Mouse (Mus musculus) gastrocnemius, adult 8-10 months (tissue): ENCODE measurements around the gene Pdzd2. TPM values are rescaled to one million over a fixed set of nuclear protein-coding genes. Genes with fewer than 3 reads are reported as not detected.

Source experiments
- DNase-seq, 2 experiments: peaks; one replicate each; pipeline ENCODE4 v3.0.0; 2022; ENCODE audit warnings: low spot score in 2 of 2
- total RNA-seq, 4 experiments: library from RNA; stranded (reverse); gene quantifications; 2 replicates each; pipeline ENCODE4 v1.2.4; 2022

Gene Pdzd2
- total RNA-seq, 4 experiments from 2014 or later: 12.9 to 17.2 (median 16.0) TPM

DNA sequence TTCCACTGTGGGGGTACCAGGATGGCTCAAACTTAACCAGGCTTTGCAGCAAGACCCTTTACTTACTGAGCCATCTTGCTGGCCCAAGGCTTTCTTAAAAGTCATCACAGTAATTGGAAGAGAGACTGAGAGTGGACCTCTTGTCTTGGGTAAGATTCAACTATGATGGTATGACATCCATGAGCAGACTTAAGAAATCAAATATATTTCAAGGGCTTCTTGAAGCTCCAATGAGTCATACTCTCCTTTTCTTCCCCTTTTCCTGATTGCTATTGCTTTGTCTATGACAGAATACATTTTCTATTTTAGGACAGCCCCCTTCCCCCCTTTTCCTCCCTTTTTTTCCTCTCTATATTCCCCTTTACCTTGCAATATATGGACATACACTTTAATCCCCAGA, 306.8 kb downstream of the Pdzd2 start:
- DNase-seq: no peak

DNA sequence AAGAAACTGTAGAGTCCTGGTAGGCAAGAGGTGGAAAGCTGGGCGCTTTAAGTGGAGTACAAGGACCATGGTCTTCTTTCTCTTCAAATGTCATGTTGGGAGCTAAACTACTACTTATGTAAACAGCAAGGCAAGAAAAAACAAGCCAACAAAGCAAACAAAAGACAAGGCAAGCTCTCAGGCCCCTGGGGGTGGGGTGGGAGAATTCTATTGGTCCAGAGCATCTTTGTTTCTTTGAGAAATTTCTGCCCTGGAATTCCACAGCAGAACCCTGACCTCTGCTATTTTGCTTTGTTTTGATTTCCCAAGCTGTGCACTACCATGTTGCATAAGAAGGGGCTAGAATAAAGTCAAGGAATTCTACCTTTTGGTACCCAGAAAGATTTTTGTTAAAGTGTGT, 307.4 kb downstream of the Pdzd2 start:
- no peak for DNase-seq

DNA sequence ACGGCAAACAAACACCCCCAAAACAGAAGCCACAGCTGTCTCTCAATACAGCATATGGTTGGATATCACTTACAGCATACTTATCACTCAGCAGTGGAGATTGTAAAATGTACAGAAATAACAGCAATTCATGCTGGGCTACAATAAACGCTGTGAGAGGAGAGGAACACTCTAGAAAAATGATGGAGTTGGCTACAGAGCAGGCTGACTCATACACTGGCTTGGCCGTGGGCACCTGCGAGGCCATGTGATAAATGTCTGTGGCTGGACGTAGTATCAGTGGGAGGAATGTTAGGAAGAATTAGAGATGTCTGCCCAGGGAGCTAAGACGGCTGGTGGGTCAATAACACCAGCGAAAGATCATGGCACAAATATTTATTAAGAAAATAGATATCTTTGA, 308.0 kb downstream of the Pdzd2 start:
- peak; percentile 37 to 49 for DNase-seq

DNA sequence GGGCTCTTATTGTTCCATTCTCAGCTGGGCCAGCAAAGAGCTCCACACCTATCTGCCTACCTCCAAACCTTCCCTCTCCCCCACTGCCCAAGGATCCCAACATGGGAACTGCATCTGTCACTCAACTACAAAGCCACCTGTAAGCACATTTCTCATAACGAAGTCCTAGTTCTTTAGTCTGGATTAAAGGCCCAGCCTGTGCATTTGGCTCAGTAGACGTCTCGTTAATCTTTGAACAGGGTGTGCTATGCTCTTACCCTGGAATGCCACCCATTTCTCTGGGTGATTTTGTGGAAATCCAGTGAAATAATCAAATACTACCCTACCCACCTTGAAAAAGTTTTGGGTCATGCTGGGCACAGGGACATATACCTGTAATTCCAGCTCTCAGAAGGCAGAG, 308.5 kb downstream of the Pdzd2 start:
- DNase-seq: no peak

DNA sequence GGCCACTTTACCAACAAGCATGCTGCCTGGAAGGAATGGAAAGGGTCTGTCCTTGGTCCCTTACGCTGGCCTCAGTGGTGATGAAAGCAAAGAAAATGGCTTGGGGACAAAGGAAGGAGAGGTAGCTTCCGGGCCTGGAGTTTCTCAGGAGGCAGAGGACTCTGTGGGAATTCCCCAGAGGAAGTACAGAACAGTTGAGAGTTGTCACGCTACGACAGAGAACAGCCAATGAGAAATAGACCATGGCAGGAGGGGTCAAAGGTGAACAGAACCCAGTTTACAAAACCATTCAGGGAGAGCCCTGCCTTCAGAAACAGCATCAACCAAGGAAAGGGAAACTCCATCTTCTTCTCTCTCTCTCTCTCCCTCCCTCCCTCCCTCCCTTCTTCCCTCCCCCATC, 309.1 kb downstream of the Pdzd2 start:
- no peak for DNase-seq

DNA sequence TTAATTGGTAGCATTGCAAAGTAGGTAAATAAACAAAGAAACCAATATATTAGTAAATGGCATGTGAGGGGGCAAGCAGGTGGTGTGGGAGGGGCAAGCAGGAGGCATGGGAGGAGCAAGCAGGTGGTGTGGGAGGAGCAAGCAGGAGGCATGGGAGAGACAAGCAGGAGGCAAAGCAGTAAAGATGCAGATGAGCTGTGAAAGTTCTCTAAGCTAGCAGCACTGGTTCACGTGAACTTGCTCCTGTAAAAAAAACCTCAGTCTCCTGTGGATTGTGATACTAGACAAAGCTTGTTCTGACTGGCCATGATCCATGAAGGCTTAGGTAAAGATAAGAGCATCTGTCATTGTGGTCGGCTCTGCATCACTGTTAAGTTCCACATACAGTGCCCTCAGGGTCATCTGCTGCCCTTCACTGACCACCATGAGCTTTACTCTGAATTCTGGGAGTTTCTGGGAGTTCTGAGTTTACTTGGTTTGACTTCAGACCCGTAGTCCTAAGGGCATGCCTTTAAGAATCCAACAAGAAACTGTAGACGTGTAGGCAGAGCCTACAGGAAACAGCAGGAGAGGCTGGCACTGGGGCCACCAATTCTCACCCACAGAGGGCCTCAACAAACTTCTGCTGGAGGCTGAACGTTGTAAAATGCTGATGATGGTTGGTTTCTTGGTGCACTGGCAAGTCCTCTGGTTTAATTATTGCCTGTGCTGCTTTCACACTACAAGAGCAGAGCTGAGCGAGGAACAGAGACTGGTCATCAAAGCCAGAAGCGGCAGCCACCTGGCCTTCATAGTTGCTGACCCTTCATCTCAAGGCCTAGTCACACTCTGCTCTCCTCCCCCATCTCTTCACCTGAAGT, 309.9 kb downstream of the Pdzd2 start:
- no peak for DNase-seq

DNA sequence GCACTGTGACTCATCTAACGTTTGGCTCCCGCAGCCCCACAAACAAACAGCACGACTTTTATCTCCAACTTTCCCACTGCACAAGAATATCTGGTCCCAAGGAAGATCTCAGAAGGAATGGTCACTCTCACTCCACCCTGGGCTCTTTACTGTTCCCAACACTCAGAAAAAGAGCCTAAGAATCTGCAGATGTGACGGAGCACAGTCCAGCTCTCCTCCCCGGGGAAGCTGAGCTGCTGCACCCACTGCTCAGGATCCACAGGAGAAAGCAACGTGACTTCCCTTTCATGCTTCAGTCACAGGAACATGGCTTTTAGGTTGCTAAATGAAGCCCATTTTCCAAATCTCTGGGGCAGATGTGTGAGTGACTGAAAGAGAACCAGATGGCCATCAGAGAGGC, 311.9 kb downstream of the Pdzd2 start:
- peak in 1 of 2 experiments; percentile 45 for DNase-seq

DNA sequence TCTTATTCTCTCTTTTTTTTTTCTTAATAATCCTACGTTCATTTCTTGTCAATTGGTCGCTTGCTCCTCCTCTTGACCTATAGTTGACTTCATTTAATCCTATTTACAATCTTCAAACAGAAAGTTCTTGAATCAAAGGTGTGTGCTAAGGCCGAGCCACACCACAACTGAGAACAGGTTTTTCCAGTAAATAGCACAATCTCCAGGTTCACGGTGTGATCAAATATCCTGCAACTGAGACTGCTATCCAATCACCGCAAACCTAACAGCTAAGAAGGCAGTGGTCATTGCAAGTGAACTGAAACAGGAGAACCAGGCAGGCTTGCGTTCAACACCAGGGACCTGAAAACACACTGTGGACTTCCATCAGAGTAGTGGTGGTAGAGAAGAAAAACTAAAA, 313.4 kb downstream of the Pdzd2 start:
- DNase-seq: no peak

DNA sequence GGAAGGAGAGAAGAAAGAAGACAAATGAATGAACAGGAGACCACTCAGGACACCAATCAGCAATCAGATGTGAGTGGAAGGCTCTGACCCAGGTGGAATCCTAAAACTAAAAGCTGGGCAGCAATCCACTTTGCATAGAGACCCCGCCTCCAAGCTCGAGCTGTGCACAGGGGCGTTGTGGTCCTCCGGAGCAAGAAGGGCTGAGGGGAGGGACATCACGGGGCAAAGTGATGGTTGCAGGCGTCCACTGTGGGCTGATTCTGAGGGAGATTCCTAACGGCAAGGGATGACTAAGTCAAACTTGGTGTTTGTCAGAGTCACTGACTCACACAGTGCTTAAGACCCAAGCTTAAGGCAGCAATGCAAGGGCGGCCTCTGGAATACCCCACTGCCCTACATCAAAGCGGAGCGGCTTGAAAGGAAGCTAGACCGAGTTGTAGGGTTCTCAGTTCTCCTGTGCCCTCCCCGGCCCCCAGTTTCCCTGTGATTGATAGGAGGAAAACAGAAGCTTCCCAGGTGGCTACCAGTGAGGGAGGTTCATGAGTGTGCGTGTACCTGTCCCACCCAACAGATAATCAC, 314.6 kb downstream of the Pdzd2 start:
- no peak for DNase-seq

DNA sequence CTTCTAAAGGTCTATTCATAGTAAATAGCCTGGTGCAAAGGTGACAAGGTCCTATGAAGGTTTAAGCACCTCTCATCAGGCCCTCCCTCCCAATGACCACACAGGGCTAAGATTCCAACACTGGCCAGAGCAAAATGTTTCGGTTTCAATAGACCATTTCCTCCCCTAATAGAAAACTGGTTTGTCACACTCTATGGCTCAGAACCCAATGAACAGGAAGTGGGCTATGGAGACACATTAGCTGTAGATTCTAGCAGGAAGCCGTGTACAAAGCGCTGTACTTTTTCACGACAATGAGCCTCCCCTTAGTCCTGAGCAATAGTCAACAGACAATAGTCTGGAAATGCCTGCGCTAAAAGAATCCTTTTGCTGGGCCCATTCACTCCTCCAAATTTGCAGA, 315.5 kb downstream of the Pdzd2 start:
- DNase-seq: no peak

DNA sequence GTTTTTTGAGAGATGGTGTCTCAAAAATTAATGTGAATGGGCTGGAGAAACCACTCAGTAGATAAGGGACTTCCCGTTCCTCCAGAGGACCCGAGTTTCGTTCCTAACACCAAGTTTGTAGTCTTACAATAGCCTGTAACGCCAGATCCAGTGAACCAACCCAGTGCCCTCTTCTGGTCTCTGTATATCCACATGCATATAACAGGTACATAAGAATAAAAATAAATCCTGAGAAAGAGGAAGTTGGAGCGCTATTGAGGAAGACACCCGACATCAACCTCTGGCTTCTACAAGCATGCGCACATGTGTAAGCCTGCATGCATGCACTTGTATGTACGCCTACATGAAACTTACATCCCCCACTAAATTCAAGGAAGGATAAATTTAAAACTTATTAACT, 318.8 kb downstream of the Pdzd2 start:
- no peak for DNase-seq

DNA sequence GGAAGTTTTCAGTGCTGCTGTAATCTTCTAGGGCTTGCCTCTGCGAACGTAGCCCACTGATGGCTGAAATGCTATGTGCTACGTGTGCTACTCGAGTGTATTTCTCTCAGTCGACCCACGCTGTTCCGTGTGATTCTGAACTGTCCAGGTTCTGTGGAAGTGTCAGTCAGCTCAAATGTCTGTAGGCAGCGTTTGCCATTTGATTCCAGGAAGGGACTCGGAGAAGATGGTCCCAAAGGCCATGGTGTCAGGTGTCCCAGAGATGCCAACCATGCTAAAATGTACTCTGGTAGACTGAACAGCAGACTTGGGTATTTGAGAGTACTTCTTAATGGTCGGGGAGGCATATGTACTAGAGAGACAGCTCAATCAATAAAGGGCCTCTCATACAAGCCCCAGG, 319.3 kb downstream of the Pdzd2 start:
- no peak for DNase-seq

DNA sequence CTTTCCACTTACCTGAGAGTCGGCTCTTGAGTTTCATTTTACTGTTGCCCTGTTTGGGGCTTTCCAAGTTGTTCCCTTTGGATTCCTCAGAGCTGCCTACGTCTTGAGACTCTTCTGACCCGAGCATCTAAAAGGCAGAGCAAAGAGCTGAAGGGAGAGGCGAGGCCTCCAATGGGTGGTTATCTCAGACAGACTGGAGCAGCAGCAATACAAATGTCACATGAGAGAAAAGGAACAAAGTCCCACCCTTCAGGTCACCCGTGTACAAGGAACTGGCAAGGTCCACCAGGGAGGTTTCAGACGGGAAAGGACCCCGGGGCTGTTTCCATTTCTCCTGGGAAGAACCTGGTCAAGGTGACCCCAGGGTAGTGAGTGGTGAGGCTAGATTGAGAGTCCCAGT, 320.3 kb downstream of the Pdzd2 start:
- no peak for DNase-seq

DNA sequence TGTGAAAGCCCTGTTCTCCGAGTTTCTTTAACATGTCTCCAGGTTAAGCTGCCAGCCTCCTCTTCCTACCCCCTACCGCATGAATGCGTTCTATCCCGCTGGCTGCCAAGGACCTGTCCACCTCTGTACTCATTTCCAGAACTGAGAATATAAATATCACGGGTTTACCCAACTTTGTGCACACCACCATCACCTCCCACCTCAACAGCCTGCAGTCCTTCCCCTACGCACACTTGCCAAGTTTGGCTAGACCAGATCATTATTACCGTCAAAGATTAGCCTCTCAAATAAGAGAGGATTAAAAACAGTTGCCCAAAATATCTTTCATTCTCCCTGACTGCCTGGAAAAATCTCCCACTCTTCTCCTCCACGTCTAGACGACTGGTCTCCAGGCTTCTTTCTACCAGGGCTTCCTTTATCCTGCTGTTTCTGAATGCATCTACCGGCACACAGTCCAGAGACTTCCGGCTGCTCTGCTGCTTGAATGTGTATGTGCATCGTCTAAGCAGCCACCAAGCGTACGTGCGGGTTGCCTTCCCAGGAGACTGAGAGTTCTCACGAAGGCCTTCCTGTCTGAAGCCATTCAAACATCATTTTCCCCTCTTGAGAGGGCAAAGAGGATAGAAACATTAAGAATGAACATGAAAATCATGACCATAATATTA, 324.1 kb downstream of the Pdzd2 start:
- DNase-seq: no peak

DNA sequence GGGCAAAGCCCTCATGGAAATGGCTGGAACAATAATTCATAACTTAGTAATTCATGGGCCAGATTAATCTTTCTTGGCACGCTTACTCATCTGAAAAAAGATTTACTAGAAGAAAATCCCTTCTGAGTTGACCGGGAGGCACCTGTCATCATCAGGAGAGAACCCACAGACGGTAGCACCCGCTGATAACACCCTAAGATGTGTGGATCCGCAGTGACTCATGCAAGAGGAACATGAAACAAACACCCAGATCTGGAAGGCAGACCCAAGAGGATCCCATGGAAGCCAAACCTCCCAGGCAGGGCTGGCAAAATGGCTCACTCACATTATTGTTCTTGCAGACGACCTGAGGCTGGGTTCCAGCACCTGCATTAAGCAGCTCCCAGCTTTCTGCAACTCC, 325.0 kb downstream of the Pdzd2 start:
- DNase-seq: no peak

DNA sequence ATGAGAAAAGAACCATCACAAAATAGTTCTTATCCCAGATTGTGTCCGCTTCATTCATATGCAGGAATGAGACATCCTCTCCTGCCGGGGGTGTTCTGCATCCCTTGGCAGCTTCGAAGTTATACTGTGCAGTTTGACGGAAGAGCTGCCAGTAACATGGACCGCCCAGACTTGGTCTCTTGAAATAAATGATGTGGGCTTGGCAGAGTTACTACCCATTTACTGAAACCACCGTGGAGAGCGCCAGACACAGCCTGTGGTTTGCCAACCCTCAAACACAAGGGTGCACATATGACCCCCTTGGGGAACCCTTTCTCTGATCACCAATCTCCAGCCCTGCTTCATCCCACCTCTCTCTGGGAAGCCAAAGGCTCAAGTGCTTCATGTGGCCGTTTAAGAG, 331.5 kb downstream of the Pdzd2 start:
- DNase-seq: no peak

DNA sequence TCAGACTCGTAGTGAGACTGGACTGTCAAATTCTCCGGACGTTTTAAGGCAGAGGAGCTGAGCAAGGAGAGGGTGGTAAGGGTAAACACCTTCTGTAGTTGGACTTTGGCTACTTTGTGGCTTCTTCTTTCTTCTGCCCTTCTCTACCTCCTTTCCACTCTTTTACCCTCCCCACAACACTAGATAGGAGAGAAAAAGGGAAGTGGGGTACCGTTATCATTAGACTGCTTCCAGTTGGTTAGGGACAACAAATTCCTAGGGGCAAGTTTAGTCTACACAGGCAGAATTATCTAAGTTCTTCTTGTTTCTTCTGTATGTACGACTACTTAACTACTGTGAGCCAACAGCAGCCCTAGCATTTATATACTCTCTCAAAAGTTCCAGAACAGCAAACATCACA, 334.1 kb downstream of the Pdzd2 start:
- no peak for DNase-seq

DNA sequence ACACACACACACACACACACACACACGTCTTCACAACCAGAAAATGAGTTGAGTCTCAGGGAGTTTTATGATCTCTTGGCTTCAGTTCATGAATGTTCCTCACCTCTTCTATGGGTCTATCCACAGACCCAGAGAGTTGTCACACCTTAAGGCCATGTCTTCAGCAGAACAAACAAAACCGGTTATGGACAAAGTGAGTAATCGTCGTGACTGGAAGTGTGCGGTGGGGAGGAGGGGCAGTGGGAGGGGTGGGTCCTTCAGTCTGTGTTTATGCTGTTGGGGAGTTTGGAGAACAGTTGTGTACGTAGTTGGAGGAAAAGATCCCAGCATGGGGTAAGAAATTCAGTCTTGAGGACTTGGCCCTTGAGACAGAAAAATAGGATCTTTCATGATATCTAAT, 342.7 kb downstream of the Pdzd2 start:
- no peak for DNase-seq

DNA sequence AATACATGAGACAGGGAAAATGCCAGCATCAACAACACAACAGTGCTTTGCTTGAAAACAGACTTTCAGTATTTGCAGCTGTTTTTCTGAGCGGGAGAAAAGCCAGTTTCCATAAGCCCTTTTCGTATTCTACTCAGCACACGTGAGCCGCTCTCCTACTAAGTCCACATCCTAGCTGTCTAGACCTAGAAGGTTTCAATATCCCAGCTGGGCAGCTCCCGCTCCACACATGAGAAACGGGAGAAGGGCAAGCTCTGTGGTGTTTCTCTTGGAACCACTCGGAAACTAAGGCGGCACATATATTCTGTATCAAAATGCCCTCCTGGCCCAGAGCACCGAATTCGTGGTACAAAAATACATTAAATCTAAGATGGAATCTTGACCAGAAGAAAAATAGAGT, 345.0 kb downstream of the Pdzd2 start:
- DNase-seq: no peak

DNA sequence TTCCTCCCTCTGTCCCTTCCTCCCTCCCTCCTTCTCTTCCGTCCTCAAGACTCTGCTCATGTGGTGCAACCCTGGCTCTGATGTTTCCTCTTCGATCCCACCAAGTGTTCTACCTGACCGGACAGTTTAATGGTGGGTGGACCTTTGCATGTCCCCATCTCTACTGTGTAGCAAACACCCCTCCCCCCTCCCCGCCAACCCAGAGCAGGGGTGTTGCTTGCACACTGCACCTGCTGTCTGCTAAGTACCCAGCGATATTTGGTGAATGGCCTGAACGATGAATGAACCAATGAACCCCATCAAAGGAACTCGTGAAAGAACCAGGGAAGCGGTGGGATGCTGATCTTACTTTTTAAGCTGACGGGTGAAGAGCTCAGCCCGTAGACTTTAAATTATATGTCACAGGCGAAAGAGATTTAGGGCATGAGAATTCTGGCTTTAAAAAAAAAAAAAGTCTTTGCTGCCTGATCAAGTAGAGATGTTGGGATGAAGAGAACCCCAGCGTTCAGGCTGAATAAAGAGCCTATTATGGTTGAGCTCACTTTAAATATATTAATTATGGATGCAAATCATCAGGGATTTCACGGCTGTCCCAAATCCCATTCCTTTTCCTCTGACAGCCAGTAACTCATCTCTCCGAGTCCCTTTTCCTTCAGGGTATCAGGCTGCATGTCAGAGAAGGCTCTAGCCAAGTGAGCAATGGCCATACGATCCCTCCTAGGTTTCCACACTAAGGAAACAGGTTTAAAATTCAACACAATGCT, 350.8 kb downstream of the Pdzd2 start:
- DNase-seq: no peak

DNA sequence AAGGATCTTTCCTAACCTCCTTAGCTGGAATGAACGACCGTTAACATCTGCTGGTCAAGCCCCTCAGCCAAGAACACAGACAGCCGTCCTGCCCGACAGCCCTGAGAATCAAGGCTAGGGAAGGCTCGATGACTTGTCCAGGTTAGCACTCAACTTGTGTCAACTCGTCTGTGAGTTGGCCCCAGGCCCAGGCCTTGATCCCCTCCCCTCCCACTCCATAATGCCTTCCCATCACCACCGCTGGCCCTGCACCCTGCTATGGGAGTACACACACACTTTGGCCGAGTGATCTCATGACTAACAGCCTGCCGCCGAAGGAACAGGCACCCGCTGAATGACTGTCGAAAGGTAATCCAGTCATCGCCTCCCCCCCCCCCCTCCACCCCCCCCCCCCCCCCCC, 355.0 kb downstream of the Pdzd2 start:
- DNase-seq: no peak

DNA sequence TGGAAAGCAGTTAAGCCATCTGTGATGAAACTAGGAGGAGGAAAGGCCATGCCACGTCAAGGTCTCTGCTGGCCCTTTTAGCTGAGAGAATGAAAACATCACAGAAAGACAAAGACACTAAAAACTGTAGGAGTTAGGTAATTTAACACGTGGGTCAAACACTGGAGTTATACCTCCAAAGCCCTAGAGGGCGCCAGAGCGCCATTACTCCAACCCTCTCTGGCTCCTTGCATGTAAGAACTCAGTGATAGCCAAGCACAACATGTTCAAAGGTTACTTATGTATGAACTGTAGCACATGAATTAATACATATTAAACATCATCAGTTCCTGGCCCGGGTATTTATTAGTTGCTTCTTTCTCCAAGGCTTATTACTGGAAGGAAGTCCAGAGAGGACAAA, 359.2 kb downstream of the Pdzd2 start:
- no peak for DNase-seq
